Mouse (Mus musculus) bone marrow macrophage, adult 2 months (primary cell): Measurements from ENCODE around the gene Rnf208.

Experiments
- CTCF ChIP-seq: IDR thresholded peaks from 2 replicates; pipeline ENCODE4 v1.5.1; 2012; ENCODE audit warnings: low read depth, mild to moderate bottlenecking, low read length, moderate library complexity
- POLR2A ChIP-seq: IDR thresholded peaks from 2 replicates; pipeline ENCODE4 v1.6.1; 2012; ENCODE audit warnings: mild to moderate bottlenecking, low read depth, low read length, borderline replicate concordance

DNA sequence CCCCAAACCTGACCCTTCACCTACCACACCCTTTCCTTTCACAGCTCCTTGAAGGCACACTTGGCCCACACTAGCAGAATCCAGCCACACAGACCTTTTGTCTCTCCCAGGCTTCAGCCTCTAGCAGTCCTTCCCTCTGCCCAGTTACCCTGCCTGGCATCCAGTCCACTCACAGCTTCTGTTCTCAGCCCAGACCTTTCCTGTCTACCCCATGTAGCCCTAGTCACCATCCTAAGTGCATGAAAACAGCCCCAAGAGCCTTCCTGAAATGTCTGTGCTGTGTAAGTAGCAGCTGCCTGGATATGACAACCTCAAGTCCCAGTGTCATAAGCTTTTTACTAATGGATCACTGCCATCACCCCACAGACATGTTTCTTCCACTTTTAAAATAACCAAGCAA is 44.1 kb upstream of the Rnf208 start:
- TF ChIP-seq POLR2A, result no peak
- no peak for TF ChIP-seq CTCF
